Mouse (Mus musculus): ENCODE measurements around the gene Fam180a.

GRCm38 (mm10) chr6:35309406-35309805 lies 16.5 kb downstream of the Fam180a start:
- TF ChIP-seq CTCF (IDR thresholded peaks at IDR 0.05; ENCODE audit: borderline replicate concordance, insufficient read depth, low read depth, low read length) (no peak), POLR2A (IDR thresholded peaks at IDR 0.05; ENCODE audit: borderline replicate concordance, insufficient read depth, low read length) (no peak)

Data from cerebellum, adult 2 months (tissue).